Mouse (Mus musculus) olfactory bulb, adult 2 months (tissue): ENCODE data around the gene Dusp5. TPM values are rescaled to one million over a fixed set of nuclear protein-coding genes. Genes with fewer than 3 reads are reported as not detected.

Source experiments
- H3K27ac ChIP-seq: fragments of 200-500 bp; 2 replicates; pipeline ENCODE4 v1.5.1; 2012; ENCODE audit warnings: low read depth, low read length; ENCODE audit not compliant: insufficient read depth
- H3K4me1 ChIP-seq: fragments of 200-500 bp; 2 replicates; pipeline ENCODE4 v1.6.1; 2012; ENCODE audit warnings: low read length; ENCODE audit not compliant: control insufficient read depth, insufficient read depth
- H3K4me3 ChIP-seq: fragments of 200-500 bp; 2 replicates; pipeline ENCODE4 v1.5.1; 2012; ENCODE audit warnings: mild to moderate bottlenecking, low read depth, low read length, moderate library complexity; ENCODE audit not compliant: insufficient read depth
- CTCF ChIP-seq: fragments of 200-500 bp; IDR thresholded peaks from 2 replicates; pipeline ENCODE4 v1.5.1; 2012; ENCODE audit warnings: low read depth, mild to moderate bottlenecking, low read length, moderate library complexity; ENCODE audit not compliant: insufficient read depth
- POLR2A ChIP-seq: fragments of 200-500 bp; IDR thresholded peaks from 2 replicates; pipeline ENCODE4 v1.6.1; 2012; ENCODE audit warnings: mild to moderate bottlenecking, low read depth, low read length, moderate library complexity; ENCODE audit not compliant: insufficient read depth
- WGBS: fragments of 180-500 bp; shearing (Covaris S2); methylation state at CpG from one replicate; pipeline ENCODE4 v1.1.7; 2018; 5-methylcytosine and 5-hydroxymethylcytosine counted together
- polyA plus RNA-seq: library from polyadenylated mRNA; stranded (reverse); fragments of >200 nt; gene quantifications from 2 replicates; pipeline ENCODE4 v1.2.4, GENCODE M21; 2012; ENCODE audit warnings: low replicate concordance; ENCODE audit not compliant: missing spikeins, insufficient read depth, insufficient read length

The Dusp5 gene
- polyA plus RNA-seq, 1 experiment = not detected

DNA sequence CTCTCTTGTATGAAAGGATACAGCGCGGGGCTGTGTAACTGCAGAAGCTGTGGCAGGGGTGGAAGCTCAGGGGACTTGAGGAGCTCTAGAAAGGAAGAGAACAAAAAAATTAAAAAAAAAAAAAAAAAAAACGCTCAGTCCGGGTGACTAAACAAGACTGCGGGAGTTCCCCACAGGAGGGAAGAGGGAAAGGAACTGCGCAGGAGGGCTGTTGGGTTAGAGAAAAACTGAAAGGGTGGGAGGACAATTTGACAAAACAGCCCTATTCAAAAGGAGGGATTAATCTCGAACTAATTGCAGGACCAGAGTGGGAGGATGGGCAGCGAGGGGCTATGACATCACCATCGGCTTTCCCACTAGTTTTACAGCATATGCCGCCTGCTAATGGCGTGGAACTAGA lies 39.0 kb downstream of the Dusp5 start:
- WGBS = 8% methylated on average over 11 of the region's 11 CpGs
- Histone ChIP-seq H3K4me3 (no peak overlapping the region), H3K27ac (peak overlapping the region; percentile 3; the same call in 1 of the 2 replicates), H3K4me1 (peaks cover 6% of the 10 kb centered on the region; the same call in 1 of the 2 replicates)
- TF ChIP-seq CTCF = no peak
- no peak for TF ChIP-seq POLR2A

DNA sequence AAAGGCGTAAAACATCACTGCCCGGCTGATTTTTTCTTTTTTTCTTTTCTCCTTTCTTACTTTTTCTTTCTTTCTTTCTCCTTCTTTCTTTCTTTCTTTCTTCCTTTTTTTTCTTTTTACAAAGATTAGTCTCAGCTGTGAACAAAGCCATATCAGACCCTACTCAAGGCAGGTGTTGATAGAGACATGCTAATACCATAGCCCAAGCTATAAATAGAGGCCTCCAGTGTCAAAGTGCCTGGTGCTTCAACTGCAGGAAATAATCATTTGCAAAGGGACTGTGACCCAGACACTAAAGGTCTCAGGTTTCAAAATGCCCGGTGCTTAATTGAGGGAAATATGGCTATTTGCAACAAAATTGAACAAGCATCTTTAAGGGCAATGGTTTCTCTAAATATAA lies 39.6 kb downstream of the Dusp5 start:
- 76% methylated on average over 3 of the region's 3 CpGs for WGBS
- no peak overlapping the region for H3K4me3 ChIP-seq
- H3K4me1 ChIP-seq = peaks cover 6% of the 10 kb centered on the region; the same call in 1 of the 2 replicates
- peak overlapping the region; percentile 3; the same call in 1 of the 2 replicates for H3K27ac ChIP-seq
- TF ChIP-seq CTCF = no peak
- TF ChIP-seq POLR2A = no peak

DNA sequence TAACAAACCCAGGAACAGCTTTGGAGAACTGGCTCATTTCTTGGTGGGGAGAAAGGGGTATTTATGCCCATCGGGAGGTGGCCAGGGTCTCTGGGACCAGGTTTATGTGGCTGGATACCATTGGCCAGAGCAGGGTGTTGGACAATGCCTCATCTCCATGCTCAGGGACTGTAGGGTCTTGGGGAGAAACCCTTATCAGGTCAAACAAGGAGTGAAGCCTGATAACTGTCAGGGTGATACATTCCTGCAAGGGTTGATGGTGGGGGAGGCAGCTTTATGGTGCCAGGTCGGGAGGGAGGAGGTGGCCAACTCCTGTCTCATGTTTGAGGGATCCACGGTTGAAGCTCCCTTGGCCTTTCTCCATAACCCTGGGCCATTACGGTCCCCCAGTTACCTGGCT lies 42.1 kb downstream of the Dusp5 start:
- 93% methylated on average over 4 of the region's 4 CpGs for WGBS
- H3K4me1 ChIP-seq = peaks cover 5% of the 10 kb centered on the region; the same call in 1 of the 2 replicates
- no peak overlapping the region for H3K4me3 ChIP-seq
- no peak for TF ChIP-seq POLR2A
- no peak for TF ChIP-seq CTCF
- no peak overlapping the region for H3K27ac ChIP-seq

DNA sequence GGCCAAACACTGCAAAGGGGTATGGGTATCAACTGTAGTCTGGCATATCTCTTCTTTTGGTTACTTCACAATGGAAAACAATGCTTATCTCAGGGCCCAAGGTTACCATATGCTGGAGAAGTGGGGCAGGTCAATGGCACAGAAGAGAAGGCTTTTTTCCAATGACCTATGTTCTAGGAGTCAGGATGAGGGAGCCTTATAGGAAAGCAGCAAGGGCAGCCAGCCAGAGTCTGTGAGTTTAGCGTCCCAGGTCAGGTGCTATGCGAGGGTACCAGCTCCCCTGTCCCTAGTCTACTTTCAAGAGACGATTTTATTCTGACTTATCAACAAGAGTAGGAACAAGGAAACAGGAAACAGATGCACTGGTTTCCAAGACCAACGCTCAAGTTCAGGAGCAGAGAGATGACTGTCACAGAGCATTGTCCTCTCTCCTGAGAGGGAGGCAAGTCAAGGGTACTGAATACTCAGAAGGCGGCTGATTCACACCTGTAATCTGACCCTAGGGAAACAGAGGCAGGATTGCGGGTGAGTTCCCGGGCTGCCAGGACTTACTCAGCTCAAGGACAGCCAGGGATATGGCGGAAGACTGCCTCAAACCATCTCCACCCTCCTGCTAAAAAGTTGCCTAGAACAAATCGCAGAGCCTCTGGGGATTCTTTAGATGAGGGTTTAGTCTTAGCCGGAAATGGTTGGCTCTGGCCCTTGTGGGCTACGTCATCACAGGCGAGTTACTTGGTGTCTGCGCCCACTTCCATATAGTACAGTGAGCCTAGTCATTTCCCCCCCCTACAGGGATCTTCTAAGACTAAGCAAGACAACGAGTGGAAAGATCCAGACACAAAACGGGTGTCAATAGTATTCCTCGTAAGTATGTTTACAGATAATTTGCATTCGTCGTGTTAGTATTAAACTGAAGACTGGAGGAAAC lies 42.9 kb downstream of the Dusp5 start:
- peaks cover 5% of the 10 kb centered on the region; the same call in 1 of the 2 replicates for H3K4me1 ChIP-seq
- H3K4me3 ChIP-seq = no peak overlapping the region
- TF ChIP-seq POLR2A (no peak), CTCF (no peak)
- WGBS = 87% methylated on average over 18 of the region's 18 CpGs
- H3K27ac ChIP-seq = no peak overlapping the region

DNA sequence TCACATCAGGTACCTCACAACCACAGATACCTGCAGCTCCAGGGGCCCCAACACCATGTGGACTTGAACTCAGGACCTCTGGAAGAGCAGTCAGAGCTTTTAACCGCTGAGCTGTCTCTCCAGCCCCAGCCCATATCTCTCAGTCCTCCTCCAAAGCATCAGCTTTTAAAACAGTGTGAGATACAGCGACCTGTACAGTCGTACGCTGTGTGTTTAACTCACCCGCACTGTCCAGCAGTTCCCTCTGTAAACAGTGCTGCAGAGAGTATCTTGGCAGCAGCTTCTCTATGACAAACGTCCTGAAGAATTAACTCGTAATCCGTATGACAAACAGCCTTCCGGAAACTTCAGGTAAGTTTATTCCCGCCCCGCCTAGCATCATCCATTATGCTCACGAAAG lies 43.7 kb downstream of the Dusp5 start:
- no peak overlapping the region for H3K4me3 ChIP-seq
- TF ChIP-seq CTCF = no peak
- no peak for TF ChIP-seq POLR2A
- H3K4me1 ChIP-seq = peaks cover 8% of the 10 kb centered on the region; the same call in 1 of the 2 replicates
- no peak overlapping the region for H3K27ac ChIP-seq
- 85% methylated on average over 12 of the region's 12 CpGs for WGBS

DNA sequence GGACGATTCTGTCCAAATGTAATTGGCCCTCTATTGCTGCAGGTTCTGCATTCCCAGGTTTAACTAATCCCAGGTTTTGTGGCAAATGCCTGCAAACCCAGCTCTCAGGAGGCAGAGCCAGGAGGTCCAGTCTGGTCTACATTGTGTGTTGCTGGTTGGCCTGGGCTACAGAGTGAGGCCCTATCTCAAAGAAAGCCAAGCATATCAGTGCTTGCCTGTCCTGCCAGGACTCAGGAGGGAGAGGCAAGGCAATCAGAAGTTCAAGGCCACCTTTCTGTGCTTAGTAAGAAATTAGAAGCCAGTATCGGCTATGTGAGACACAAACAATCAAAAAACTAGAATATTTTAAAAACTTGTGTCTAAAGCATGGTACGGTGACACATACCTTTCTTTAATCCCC lies 44.2 kb downstream of the Dusp5 start:
- Histone ChIP-seq H3K4me1 (peaks cover 8% of the 10 kb centered on the region; the same call in 1 of the 2 replicates), H3K4me3 (no peak overlapping the region), H3K27ac (no peak overlapping the region)
- 82% methylated on average over 3 of the region's 3 CpGs for WGBS
- TF ChIP-seq POLR2A = no peak
- no peak for TF ChIP-seq CTCF

DNA sequence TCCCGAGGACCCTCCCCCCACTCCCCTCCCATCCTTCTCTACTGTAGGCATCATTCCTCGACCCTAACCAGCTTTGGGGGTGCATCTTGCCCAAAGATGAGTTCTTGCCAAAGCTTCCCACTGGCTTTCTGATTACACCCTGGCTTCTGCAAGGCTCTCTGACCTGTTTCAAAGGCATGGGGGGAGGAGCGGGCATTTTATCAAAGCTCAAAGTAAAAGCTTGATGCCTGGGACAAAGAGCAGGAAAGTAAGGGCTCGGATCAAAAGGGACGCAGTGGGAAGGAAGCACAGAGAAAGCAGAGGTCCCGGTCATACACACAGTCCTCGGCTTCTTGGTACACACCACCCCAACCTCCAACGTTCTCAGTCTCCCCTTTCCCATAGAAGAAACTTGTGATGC lies 45.2 kb downstream of the Dusp5 start:
- TF ChIP-seq CTCF = no peak
- no peak for TF ChIP-seq POLR2A
- WGBS = 60% methylated on average over 8 of the region's 8 CpGs
- no peak overlapping the region for H3K27ac ChIP-seq

DNA sequence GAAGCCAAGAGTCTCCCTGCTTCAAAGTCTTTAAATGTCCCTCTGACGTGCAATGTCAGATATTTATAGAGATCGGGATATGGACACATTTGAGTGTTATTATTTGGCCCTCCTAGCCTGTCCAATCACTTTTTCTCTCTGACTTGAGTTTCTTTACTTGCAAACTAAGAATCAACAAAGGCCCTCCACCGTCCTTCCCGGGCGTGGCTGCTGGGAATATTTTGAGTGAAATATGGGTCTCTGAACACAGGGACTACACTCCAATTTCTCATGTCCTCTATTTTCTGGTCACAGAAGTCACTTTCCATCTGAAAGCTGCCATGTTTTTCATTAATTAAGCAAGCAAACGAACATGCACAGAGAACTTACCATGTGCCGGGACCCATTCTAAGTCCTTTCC lies 45.6 kb downstream of the Dusp5 start:
- H3K4me1 ChIP-seq = peaks cover 6% of the 10 kb centered on the region; the same call in 1 of the 2 replicates
- H3K4me3 ChIP-seq = no peak overlapping the region
- no peak overlapping the region for H3K27ac ChIP-seq
- TF ChIP-seq CTCF (no peak), POLR2A (no peak)
- 93% methylated on average over 7 of the region's 7 CpGs for WGBS

More for the DNA sequence above, 45.2 kb downstream of the Dusp5 start:
- H3K4me3 ChIP-seq = no peak overlapping the region
- H3K4me1 ChIP-seq = peaks cover 6% of the 10 kb centered on the region; the same call in 1 of the 2 replicates
